Mouse (Mus musculus): ENCODE measurements around the gene Plekhb2.

GRCm38 (mm10) chr1:34831381-34831780 lies 18.4 kb upstream of the Plekhb2 start:
- TF ChIP-seq CTCF (IDR thresholded peaks at IDR 0.05; ENCODE audit: extremely low read depth, insufficient read depth, low read length) (no peak), POLR2A (IDR thresholded peaks at IDR 0.05; ENCODE audit: extremely low read depth, insufficient read depth, low read length) (no peak)

Measured in cortical plate, adult 2 months (tissue).